Mouse (Mus musculus) thymus, postnatal 0 days (tissue): ENCODE results near the gene Hmgcs2. TPM values are rescaled to one million over a fixed set of nuclear protein-coding genes. Genes with fewer than 3 reads are reported as not detected.

Source experiments
- DNase-seq: peaks from one replicate; pipeline ENCODE4 v3.0.0-alpha.2; 2015; ENCODE audit warnings: low spot score
- polyA plus RNA-seq: library from polyadenylated mRNA; unstranded; fragments of >200 nt; fragmentation: Nextera tagmentation; extraction: Ambion mirVana; gene quantifications from 2 replicates; pipeline ENCODE4 v1.2.1, GENCODE M21; 2015

The Hmgcs2 gene
- polyA plus RNA-seq: 19.9 and 26.7 TPM in 2 replicates

DNA sequence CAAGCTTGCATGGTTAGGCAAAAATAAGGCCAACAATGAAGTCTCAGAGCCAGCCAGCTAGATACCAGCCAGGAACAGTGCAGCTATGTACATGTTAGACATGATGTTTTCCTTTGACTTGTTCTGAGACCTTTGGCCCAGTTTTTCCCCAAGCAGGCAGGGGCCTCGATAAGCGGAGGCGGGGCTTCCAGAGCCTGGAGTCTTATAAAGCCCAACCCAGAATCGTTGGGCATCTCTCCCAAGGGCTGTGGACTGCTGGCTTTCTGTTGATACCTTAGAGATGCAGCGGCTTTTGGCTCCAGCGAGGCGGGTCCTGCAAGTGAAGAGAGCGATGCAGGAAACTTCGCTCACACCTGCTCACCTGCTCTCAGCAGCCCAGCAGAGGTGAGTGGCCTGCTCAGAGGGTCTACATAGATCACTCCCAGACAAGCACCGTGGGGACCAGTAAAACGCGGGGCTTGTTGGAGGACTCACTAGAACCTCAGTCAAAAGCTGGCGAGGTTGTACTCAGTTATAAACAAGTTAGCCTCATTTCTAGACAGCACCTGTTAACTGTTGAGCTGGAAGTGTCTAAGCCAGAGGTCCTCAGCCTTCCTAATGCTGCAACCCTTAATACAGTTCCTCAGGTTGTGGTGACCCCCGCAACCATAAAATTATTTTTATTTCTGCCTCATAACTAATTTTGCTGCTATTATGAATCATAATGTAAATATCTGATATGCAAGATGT is at the start of gene Hmgcs2:
Hmgcs2 (plus strand) TSS at position 232 of the 729 bp plus-strand sequence.
- peak; percentile 44 for DNase-seq

DNA sequence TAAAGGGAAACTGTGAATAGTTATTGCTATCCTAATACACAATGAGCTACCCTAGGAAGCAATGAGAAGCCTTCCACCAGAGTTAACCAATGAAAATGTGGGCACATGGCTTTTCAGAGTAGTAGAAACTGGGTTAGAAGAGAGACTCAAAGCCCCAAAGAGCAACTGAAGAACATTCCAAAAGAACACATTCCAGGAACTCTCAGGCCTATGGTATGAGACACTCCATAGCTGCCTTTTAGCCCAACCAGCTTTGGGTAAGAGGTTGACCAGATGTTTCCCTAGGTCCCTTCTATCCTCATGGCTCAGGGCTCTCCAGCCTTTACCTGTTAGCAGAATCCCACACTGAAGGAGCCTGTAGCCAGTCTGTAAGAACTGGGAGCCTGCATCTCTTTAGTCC is 46.7 kb upstream of the Hmgcs2 start:
- DNase-seq: no peak

DNA sequence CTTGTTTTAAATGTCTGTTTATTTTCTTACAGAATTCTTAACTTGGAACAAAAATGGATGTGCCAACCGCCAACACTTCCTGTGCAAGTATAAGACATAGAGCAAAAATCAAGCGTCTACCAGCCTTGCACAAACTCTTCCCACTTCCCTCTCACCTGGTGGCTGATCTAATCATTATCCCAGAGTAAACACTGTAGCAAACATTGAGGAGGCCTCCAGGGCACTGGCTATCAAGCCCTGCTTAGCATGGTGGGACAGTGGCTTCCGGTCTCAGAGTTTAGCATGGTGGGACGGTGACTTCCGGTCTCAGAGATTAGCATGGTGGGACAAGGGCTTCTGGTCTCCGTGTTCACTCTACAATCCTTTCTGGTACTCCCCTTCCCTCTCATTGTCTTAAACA is 44.0 kb upstream of the Hmgcs2 start:
- DNase-seq: no peak

DNA sequence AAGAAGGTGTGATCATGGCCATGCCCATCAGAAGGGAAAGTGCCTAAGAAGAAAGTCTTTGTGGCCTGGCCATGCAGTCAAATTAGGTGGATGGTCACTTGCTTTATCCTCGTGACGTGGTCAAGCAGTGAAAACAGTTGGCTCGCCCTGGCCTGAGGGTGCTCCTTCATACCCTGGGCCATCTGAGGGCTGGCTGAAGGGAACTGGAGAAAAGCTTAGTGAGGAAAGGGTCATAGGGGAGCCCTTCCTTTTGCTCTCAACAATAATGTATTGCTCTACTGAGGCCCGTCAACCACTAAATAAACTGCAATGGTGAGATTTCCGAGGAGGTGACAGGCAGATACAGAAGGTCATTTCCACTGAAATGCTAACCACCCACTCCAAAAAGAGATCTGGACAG is 43.0 kb upstream of the Hmgcs2 start:
- DNase-seq: no peak

DNA sequence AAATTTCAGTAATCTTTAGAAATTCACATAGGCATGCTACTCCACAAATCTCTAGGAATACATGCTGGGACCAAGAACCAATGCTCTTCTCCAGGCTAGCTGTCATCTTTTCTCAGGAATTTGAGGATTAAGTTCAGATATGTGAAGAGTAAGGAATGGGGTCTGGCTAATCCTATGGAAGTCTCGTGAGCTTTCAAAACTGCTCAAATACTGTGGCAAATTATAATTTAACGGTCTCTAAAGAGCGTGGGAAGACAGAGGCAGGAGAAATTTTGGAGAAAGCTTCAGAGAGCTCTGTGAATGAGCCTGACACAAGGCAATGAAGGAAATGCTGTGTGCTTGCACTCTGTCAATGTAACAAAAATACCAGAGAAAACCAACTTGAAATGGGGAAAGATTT is 42.1 kb upstream of the Hmgcs2 start:
- no peak for DNase-seq

DNA sequence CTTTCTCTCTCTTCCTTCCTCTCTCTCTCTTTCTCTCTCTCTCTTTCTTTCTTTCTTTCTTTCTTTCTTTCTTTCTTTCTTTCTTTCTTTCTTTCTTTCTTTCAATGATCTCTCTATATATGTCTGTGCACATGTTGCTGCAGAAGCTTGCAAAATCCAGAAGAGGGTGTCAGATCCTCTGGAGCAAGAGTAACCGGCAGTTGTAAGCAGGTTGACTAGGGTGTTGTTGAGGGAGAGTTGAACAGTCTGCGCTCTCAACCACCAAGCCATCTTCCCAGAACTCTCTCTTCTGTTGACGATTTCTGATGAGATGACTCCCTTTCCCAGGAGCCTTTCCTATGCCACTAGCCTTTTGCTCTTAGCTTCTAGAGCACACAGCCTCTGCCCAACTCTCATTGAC is 38.2 kb upstream of the Hmgcs2 start:
- no peak for DNase-seq

DNA sequence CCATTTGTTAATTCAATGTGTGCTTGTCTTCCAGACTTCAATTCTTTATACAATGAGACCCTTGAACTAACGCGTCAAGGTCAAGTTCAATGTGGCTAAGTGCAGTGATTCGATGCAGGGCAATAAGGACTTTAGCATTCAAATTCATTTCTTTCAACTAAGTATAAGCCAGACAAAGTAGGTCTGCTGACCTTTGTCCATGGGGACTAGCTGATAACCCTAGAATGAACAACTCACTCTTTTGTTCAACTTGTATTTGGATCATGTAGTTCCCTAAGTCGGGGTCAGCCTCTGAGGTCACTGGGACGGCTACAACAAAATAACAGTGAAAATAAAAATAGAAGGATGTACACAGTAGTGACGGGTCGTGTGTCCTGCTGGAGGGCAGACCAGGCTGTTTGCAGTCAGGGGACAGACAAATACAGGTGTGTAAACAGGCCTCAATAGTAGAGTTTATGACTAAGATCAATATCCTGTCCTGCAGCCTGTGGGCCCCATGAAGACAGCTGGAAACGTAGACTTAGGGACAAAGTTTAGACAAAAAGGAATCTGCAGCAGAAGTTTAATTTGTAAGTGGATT is 37.7 kb upstream of the Hmgcs2 start:
- DNase-seq: no peak

DNA sequence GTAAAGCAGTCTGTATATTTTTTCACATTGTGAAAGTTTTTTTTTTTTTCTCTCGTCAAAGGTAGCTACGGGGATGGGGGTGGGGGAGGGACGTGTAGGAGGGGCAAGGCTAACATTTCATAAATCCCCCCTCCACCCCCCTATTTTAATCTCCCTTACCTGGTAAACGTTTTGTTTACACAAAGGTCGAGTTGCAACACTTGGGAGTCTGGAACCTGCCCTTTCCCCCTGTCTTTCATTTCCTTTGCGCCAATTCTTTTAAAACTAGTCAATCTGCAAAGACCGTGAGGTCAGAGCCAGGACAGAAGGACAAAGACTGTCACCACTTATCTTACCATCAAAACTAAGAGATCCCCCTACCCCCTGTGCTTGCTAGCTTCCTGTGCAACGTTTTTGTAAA is 34.3 kb upstream of the Hmgcs2 start:
- DNase-seq: no peak

DNA sequence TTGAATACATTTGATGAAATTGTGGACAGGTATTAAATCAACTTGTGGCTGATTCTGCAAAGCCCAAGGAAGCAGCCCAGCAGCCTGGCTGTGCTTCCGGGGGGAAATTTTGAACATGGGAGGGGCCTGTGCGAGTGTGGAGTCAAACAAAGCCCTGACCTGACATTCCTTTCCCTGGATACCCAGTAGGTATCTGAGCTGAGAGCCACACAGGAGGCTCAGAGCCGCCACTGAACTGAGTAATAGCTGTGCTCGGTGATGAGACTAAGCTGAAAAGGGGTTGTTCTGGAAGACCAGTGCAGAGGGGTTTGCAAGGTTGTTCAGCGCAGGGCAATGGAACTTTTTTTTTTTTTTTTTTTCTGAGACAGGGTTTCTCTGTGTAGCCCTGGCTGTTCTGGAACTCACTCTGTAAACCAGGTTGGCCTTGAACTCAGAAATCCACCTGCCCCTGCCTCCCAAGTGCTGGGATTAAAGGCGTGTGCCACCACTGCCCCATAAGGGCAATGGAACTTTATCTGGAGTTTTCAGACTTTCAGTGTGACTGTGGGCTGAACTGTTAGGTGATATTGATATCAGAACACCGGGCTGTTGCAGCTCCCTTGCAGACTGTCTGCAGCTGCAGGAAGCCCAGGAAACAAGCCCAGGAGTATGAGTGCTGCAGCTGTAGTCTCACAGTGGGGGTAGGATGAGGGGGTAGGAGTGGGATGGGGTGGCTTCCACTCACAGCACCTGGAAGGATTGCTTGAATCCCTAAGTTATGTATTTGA is 33.1 kb upstream of the Hmgcs2 start:
- no peak for DNase-seq

DNA sequence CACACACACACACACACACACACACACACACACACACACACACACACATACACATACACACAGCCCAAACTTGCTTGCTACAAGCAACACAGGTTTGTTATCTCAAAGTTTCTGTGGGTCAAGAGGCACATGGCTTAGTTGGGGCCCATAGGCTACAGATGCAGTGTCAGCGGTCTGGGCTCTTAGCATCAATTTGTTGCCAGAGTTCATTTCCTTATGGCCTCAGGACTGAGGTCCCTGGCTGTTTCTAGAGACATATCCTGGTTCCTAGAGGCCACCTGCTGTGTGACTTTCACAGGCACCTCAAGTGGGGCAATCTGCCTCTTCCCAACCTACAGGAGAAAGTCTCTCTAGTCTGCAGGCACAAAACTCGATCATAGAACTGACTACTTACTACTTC is 30.9 kb upstream of the Hmgcs2 start:
- no peak for DNase-seq

DNA sequence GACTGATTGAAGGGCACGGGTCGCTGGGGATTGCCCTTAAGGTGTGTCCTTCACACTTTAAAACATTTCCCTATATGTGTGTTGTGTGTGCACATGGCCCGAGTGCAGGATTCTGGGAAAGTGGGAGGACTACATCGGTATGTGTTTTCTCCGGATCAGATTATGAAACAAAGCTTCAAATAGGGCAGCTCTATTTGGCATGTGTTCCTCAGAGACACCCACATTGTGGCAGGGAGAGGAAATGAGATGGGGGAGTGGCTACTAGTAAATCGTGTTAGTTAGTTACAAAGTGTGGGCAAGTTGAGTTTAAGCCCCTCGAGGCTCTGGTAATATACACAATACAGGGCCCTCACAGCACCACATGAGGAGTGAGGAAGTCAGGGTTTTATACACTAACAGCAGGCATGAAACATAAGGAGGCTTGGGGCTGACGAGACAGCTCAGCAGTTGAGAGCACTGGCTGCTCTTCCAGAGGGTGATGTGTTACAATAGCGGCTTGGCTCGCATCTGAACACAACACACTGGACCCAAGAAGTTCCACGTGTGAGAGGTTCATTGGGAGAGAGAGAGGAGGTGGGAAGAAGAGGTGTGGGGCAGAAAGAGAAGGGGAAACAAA is 30.3 kb upstream of the Hmgcs2 start:
- DNase-seq: no peak

DNA sequence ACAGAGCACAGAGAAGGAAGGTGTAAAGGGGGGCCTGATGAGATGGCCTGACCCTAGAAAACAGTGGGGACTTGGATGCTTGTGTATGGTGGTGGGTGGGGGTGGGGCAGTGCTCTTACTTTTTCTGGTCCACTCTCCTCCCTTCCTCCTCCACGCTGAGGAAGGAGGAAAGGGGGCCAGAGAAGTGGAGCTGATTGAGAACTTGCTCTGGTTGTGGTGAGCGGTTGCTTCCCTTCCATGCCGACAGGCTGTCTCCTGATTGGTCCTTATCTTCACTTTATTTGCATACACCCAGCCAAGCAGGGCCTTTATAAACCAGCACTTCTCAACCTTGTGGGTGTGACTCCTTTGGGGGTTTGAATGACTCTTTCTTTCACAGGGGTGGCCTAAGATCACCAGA is 26.2 kb upstream of the Hmgcs2 start:
- DNase-seq: peak; percentile 11

DNA sequence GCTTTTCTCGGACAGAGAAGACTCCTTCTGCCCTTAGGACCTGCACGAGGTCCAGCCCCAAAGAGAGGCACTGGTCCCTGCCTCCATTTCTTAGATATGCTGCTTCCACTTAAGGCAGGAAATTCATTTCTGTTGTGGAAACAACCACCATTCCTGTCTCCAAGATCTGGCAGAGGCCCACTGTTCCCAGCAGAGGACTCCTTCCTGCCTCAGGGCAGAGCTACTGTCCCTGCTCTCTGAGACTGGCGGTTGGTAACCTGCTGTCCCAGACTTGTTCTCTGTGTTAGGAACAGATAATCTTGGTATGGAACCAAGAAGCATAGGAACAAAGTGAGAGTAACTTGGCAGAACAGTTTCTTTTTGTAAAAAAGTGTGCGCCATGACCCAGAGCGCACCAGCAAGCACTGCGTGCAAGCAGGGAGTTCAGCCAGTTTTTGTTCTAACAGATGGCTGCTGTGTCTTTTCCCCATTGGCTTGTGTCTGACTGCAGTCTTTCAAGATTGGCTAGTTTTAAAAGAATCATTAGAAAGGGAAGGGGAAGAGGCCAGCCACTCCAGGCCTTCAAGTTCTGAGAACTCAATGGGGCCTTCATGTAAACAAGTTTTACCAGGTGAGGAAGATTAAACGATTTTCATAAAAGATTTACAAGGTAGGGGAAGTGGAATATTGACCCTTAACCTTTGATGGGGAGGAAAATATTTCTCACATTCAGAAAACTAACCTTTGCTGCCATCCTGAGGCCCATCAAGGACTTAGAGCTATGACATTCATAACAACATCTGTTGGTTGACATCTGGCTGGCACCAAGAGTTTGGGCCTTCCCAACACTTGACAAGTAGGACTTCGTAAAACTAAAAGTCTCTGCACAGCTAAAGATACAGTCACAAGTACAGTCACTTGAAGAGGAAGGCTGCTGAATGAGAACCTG is 25.3 kb upstream of the Hmgcs2 start:
- DNase-seq: no peak

DNA sequence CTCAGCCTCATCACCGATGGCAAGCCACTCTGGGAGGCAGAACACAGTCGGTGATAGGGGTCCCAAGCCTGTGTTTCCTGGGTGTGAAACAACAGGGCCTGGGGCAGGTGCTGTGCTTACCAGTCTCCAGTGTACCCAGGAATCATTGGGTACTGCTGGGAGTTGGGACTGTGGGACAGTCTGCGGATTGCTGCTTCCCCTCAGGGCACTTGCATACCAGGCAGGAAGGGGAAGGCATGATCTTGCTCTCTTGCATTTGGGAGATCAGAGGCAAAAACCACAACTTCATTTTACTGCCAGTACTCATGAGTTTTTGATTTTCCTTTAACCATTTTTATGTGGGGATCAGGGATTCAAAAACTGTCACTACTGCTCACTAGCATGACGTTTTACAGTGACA is 21.5 kb upstream of the Hmgcs2 start:
- no peak for DNase-seq

DNA sequence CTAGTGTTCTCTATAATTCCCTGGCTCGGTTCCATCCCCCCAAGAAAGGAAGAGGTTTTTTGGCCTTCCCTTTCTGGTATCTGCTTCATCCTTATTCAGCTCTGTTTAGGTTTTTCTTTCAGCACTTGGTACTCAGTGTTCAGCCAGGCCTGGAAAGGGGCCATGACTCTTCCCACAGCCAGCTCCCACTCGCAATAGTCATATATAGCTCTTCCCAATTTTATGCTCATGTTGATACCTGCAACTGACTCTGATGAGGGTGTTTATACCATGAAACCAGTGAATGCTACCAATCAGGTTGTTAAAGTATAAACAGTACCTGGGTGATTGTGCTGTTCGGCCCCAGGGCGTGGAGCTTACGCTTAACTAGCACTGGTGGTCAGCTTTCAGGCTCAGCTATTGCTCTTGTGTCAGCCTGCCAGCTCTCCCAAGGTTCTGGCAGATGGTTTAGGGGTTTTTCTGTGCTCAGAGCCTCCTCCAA is 20.9 kb upstream of the Hmgcs2 start:
- DNase-seq: no peak

DNA sequence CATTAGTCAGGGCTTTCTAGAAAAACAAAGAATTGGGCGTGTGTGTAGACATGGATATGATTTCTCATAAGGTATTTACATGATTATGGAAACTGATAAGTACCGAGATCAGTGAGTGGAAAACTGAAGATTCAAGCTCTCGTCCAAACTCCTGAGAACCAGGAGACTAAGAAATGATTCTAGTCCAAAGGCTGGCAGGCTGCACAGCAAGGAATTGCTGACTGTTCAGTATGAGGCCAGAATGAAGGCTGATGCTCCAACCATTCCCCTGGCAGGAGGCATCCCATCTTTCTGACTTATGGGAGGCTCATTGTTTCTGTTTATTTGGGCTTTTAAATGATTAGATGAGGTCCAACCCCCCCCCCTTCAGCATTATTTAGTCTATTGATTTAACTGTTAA is 19.7 kb upstream of the Hmgcs2 start:
- no peak for DNase-seq

DNA sequence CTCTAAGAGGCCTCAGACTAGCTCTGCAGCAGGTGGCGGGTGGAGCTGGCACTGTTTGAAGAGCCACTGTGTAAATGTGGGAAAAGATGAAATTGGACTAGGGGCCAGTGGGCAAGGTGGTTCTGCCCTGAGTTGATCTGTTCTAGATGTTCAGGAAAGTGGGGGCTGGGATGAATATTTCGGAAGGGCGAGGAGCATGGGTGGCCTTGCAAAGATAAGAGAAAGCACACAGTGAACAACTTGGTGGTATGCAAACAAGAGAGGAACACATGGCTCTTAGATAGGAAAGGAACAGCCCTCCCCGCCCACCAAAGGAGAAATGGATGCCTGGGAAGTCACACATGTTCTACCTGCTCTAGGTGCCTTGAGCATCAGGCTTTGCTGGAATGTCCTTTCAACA is 18.8 kb upstream of the Hmgcs2 start:
- DNase-seq: no peak

DNA sequence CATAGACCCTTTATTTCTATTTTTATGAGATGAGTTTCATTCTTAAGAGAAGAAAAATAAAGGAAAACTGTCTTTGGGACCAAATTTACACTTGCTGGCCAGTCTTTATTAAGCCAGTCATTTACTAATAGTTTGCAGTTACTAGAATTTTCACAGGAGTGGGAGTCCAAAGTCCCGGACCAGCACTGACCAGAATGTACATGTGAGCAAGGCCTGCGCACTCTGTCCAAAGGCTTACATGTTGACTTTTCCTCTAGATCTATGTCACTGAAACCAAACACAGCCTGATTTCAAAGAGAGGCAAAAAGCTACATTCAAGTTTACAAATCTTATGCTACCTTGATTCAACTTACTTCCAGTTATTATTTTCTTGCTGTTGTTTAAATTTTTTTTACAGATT is 18.1 kb upstream of the Hmgcs2 start:
- DNase-seq: no peak

DNA sequence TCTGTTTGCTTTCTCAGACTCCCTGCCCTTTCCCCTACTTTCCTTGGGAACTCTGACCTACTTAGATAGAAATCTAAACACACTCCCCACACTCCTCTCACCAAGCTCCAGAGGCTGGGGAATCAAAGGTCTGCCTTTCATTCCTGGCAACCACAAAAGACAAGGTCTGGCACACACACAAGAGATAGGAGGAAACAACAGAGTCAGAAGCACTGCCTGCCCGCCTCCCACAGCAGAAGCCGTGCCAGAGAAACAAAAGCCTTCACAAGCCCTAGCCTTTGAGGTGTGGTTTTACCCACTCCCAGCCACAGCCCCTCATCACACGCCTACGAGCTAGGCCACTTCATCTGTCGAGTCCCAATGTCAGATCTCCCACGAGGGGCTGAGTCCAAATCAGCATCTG is 13.0 kb upstream of the Hmgcs2 start:
- peak; percentile 20 for DNase-seq

DNA sequence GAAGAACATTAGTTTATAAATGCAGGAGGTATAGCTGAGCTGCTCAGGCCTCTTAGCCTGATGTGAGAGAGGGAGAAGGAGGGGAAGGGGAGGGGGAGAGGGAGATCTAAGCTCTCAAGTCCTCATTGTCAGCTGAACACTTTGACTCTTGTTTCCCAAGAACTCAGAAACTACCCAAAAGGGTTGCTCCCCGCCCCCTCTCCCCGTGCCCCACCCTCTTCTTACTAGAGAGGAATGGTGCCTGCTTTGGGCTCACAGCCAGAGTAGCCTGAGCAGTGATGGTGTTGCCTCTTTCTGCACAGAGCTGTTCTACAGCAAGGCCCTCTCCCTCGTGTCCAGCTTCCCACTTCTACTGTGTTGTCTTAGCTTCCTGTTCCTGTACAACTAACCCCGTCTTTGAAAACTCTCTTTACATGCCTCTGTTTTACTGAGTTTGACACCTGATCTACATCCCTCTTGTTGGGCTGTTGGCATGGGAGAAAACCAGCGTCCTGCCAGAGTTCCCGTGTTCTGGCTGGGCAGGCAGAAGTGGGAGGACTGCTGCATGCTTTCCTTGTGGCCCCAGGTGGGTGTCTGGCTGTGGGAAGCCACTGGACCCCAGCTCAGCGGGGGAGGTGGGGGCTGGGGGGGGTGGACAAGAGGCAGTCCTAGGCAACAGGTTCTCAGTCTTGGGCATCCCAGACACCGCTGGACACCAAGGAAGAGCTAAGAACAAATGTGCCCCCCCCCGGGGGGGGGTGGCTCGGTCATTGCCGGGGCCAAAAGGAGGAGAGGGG is 6.4 kb upstream of the Hmgcs2 start:
- DNase-seq: no peak
